Mouse (Mus musculus): ENCODE results near the gene Atp5s. TPM values are rescaled to one million over a fixed set of nuclear protein-coding genes. Genes with fewer than 3 reads are reported as not detected.

Gene Atp5s
- polyA plus RNA-seq, 1 experiment: 14.8 TPM

DNA sequence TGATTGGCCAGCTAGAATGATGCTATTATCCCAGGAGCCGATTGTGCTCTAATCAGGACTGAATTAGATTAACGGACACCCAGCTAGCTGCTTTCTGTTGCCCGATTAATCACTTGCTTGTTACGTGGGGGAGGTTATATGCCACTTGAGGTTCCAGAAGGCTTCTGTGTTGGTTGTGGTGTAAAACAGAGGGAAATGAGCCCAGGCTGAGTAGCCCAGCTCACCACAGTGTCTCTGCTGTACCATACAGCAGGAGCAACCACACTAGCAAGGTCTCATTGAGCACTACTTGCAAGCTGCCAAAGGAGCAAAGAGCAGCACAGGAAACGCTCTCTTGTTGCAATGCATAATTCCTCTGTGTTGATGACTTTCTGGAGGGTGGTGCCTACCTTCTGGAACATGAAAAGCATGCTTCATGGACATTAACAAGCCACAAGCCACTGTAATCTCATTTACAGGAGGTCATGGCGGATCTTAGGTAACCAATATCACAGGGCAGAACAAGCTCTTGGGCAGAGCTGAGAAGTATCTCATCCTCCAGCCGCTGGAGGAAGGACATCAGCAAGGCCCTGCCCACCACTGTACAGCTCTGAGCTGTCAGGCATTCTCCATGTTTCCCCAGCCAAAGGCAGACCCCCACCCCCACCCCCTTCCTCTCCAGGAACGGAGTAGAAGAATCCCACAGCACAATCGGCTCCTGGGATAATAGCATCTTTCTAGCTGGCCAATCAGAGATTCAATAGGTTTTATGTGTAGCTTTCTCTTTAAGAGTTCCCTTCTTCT is 42.9 kb downstream of the Atp5s start:
- Histone ChIP-seq H3K4me1 (ENCODE audit: control insufficient read depth, insufficient read depth, low read length) (no peaks in the 10 kb centered on the region), H3K4me3 (ENCODE audit: insufficient read depth, low read length) (no peak overlapping the region), H3K27ac (ENCODE audit: insufficient read depth, low read length) (no peak overlapping the region)
- TF ChIP-seq POLR2A (IDR thresholded peaks at IDR 0.05; ENCODE audit: low read depth, low read length): no peak

DNA sequence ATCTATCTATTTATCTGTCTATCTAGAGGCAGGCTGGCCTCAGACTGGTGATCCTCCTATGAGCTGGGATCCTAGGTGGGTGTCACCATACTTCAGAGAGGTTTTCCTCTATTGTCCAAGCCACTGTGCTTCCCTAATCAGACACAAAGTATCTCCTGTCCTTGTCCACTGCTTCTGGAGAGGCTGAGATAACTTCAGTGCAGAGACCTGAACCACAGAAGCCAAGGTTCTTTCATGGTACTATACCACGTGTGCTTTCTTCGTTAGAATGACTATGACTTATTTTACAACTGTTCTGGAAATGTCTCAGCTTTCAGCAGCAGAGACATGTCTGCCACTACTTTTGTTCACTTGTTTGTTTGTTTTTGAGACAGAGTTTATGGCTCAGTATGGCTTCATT is 44.1 kb downstream of the Atp5s start:
- no peaks in the 10 kb centered on the region for H3K4me1 ChIP-seq (ENCODE audit: control insufficient read depth, insufficient read depth, low read length)
- H3K27ac ChIP-seq (ENCODE audit: insufficient read depth, low read length): no peak overlapping the region
- no peak overlapping the region for H3K4me3 ChIP-seq (ENCODE audit: insufficient read depth, low read length)
- TF ChIP-seq POLR2A (IDR thresholded peaks at IDR 0.05; ENCODE audit: low read depth, low read length): no peak
- TF ChIP-seq CTCF (IDR thresholded peaks at IDR 0.05; ENCODE audit: borderline replicate concordance, insufficient read depth, low read length): no peak

DNA sequence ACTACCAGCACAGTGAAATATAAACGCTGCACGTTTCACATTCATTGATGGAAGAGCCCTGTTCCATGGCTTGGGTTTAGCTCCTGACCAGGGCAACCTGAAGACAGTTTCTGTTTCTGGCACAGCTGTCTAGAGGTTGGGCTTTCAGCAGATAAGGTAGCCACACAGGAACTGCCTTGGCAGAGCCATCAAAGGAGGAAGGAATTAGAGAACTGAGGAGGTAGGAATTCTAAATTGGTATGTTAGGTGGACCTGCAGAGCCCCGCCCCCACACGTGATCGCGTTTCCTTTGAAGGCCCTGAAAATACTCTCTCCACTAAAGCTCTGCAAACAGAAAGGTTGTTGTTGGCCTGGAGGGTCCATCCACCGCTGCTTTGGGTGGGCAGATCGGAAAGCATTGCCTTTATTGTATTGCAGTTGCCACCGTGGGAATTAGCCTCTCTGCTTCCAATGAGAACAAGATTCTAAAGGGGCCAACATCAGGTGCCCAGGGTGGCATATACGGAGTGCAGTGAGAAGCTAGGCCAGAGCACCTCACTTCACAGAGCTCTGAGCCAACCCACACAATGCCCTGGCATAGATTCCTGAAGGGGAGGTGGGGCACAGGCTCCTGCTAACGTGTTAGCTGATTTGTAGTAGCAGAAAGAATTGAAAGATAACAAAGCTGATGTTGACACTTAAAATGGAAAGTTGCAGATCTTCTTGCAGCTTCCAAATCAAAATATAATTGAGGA is 52.0 kb downstream of the Atp5s start:
- Histone ChIP-seq H3K4me1 (ENCODE audit: control insufficient read depth, insufficient read depth, low read length) (no peaks in the 10 kb centered on the region), H3K27ac (ENCODE audit: insufficient read depth, low read length) (no peak overlapping the region), H3K4me3 (ENCODE audit: insufficient read depth, low read length) (no peak overlapping the region)
- no peak for TF ChIP-seq CTCF (IDR thresholded peaks at IDR 0.05; ENCODE audit: borderline replicate concordance, insufficient read depth, low read length)
- TF ChIP-seq POLR2A (IDR thresholded peaks at IDR 0.05; ENCODE audit: low read depth, low read length): no peak

DNA sequence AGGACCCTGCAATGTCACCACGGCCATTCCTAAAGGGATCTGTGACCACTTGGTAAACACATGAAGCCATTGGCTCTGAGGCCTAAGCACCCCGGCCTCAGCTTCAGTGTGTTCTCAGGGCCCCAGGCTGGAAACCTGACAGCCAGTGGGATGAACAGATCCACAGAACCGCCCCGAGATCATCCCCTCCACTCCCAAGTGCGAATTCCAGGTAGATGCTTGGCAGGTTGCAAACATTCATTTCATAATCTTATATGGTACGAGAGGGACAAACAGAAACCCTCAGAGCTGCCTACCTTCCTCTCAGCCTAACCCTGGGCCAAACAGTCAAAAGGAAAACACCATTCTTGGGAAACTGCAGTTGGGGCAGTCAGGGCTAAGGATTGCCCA is 52.6 kb downstream of the Atp5s start:
- Histone ChIP-seq H3K4me1 (ENCODE audit: control insufficient read depth, insufficient read depth, low read length) (no peaks in the 10 kb centered on the region), H3K27ac (ENCODE audit: insufficient read depth, low read length) (no peak overlapping the region), H3K4me3 (ENCODE audit: insufficient read depth, low read length) (no peak overlapping the region)
- TF ChIP-seq CTCF (IDR thresholded peaks at IDR 0.05; ENCODE audit: borderline replicate concordance, insufficient read depth, low read length) (no peak), POLR2A (IDR thresholded peaks at IDR 0.05; ENCODE audit: low read depth, low read length) (no peak)

DNA sequence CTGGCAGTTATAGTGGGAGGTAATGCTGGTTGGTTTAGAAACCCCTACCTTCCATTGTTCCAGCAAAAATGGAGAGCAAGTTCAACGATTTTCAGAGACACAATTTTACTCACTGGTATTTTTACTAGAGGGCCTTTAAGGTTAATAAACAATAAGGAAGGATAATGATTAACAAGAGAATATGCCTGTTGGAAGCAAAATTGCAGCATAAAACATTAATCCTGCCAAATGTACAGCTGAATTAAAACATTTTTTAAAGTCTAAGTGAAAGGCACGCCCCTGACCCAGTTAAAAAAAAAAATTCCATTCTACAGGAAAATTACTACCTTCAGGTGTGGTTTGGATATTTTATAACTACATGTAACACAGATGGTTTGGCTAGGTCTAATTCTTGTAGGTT is 53.2 kb downstream of the Atp5s start:
- Histone ChIP-seq H3K27ac (ENCODE audit: insufficient read depth, low read length) (no peak overlapping the region), H3K4me1 (ENCODE audit: control insufficient read depth, insufficient read depth, low read length) (no peaks in the 10 kb centered on the region), H3K4me3 (ENCODE audit: insufficient read depth, low read length) (no peak overlapping the region)
- TF ChIP-seq CTCF (IDR thresholded peaks at IDR 0.05; ENCODE audit: borderline replicate concordance, insufficient read depth, low read length): no peak
- TF ChIP-seq POLR2A (IDR thresholded peaks at IDR 0.05; ENCODE audit: low read depth, low read length): no peak

DNA sequence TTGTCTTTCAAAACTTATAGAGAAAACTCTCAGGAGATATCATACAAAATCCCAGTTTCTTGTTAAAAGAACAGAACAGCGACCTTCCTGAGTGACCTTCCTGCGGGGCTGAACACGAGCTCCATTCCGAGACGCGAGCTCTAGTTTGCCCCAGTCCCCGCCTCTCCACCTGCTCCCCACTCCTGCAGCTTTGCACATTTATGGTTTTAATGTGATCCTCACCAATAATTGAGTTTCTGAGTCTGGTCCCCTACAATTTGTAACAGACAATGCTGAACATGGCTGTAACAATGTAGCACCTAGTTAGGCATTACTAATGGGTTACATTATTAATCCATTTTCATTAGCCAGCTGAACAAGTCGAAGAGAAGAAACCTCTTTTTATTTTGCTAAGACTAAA is 56.7 kb downstream of the Atp5s start:
- no peaks in the 10 kb centered on the region for H3K4me1 ChIP-seq (ENCODE audit: control insufficient read depth, insufficient read depth, low read length)
- TF ChIP-seq CTCF (IDR thresholded peaks at IDR 0.05; ENCODE audit: borderline replicate concordance, insufficient read depth, low read length): no peak
- no peak for TF ChIP-seq POLR2A (IDR thresholded peaks at IDR 0.05; ENCODE audit: low read depth, low read length)

DNA sequence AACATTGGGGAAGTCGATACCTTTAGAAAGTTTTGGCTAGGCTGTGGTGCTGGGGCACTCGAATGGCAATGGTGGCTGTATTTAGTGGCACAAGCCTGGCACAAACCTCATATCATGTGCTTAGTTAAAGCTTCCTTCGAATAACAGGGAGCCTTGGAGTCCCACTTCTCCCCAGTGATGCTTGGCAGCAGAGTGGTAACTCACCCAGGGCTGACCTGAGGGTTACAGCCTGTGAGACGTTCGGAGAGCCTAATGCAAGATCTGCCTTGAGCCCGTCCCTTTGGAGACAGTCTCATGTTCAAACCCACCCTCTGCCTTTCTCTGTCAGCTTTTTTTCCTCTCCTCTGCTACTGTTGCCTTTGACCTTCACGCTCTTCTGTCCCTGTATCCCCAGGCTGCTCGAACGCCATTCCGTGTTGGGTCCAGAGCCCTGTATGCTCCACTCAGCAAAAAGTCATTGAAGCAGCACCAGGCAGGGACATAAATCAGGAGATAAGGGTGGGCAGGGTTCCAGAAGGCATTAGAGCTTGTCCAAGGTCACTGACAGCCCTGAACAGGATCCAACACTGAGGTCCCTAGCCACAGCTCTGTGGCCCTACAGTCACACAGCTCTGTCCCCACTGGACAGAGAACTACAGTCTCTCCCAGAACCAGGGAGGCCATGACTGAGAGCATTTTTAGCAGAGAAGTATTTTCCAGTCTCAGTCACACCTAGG is 57.3 kb downstream of the Atp5s start:
- no peak overlapping the region for H3K4me3 ChIP-seq (ENCODE audit: insufficient read depth, low read length)

More for the DNA sequence above, 56.7 kb downstream of the Atp5s start:
- no peak overlapping the region for H3K4me3 ChIP-seq (ENCODE audit: insufficient read depth, low read length)
- H3K27ac ChIP-seq (ENCODE audit: insufficient read depth, low read length): no peak overlapping the region

DNA sequence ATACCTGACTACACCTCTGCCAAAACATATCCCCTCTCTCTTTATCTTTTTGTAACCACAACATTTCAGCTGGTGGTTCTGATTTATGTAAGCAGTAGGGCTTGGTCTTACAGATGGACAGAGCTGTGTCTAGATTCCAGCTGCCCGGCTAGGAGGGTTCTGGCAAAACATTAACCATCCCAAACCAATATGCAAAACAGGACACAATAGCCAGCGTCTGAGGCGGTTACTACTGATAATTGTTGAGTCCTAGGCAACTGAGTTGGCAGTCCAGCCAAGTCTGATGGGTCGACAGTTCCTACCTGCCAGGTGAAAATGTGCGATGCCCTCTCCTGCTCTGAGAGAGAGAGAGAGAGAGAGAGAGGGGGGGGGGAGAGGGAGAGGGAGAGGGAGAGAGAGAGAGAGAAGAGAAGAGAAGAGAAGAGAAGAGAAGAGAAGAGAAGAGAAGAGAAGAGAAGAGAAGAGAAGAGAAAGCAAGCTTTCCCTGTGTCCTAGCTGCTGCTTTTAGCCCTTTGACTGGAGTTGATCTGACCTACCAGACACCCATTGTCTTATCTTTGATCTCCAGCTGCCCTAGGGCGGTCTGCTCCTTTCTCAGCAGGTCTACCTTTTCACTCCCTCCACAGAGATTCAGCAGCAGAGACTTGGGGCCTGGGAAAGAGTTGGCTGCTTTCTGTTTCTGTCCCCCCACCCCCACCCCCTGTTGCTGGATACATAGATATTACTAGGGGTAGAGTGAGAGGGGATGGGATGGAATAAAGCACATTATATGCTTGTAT is 58.7 kb downstream of the Atp5s start:
- Histone ChIP-seq H3K4me1 (ENCODE audit: control insufficient read depth, insufficient read depth, low read length) (no peaks in the 10 kb centered on the region), H3K27ac (ENCODE audit: insufficient read depth, low read length) (no peak overlapping the region), H3K4me3 (ENCODE audit: insufficient read depth, low read length) (no peak overlapping the region)
- TF ChIP-seq CTCF (IDR thresholded peaks at IDR 0.05; ENCODE audit: borderline replicate concordance, insufficient read depth, low read length) (no peak), POLR2A (IDR thresholded peaks at IDR 0.05; ENCODE audit: low read depth, low read length) (no peak)

More for the DNA sequence above, 57.3 kb downstream of the Atp5s start:
- no peaks in the 10 kb centered on the region for H3K4me1 ChIP-seq (ENCODE audit: control insufficient read depth, insufficient read depth, low read length)
- TF ChIP-seq POLR2A (IDR thresholded peaks at IDR 0.05; ENCODE audit: low read depth, low read length): no peak
- TF ChIP-seq CTCF (IDR thresholded peaks at IDR 0.05; ENCODE audit: borderline replicate concordance, insufficient read depth, low read length): no peak
- no peak overlapping the region for H3K27ac ChIP-seq (ENCODE audit: insufficient read depth, low read length)

DNA sequence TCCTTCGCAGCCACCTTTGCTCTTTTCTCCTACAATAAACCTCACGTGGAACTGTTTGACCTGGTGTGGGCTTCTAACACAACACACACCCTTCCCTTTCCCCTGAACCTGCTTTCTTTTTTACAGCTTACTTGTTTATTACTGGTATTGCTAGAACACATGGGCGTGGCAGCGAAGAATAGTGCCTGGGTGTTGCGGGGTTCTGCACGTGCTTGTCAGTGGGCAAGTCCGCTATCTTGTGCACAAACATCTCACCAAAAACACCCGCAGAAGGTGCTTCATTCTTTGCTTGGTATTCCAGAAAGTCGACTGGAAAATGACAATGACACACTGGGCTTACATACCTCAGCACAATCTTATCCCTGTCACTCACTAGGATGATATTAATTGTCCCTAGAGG is 60.7 kb downstream of the Atp5s start:
- H3K27ac ChIP-seq (ENCODE audit: insufficient read depth, low read length): no peak overlapping the region
- no peak overlapping the region for H3K4me3 ChIP-seq (ENCODE audit: insufficient read depth, low read length)
- H3K4me1 ChIP-seq (ENCODE audit: control insufficient read depth, insufficient read depth, low read length): no peaks in the 10 kb centered on the region
- TF ChIP-seq POLR2A (IDR thresholded peaks at IDR 0.05; ENCODE audit: low read depth, low read length): no peak

All from embryonic fibroblast, embryonic 13.5 days (primary cell).